Mouse (Mus musculus): ENCODE results near the gene Fam3a.
"Not testable (repeated sequence)": the region's sequence is repeated elsewhere in the genome, so short reads cannot be mapped to it uniquely, and the experiment has no call there.

Fam3a gene

DNA sequence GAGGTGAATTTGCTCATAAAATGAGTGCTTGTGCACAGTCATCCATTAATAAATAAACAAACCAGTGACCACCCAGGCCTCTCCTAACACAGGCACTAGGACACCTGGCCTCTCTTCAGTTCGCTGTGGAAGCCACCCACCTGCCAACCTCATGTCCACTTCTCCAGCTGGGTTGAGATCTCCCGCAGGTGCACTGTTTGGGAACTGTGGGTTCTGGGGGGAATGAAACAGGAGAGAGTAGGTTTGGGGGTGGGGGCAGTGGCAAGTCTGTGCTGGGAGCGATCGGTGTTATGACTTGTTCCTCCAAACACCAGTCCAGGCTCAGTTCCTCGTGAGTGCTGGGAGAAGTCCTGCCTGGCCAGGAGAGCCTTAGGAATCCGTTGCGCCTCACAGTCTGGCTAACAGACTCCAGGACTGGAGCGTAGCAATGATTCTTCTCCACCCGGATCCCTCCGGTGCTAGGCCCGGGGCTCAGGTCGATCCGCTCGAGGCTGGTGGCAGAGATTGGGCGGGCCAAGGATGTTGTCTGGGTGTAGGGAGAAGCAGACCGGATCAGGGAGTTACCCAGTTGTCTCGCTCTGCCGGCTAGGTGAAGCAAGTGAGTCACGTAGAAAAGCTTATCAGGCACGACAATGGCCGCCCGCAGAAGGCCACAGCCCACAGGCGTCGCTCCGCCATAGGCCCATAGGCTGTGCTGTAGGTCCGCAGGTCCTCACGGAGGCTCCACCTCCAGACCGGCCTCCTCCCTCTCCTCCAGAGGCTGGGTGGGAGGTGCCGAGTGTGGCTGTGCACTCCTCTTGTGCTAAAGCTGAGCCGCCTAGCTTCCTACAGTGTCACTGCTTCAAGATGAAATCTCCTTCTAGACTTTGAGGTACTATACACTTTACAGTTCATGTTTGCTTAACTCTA, at the start of gene Fam3a, which contains the start of gene Ikbkg:
Gene Fam3a (minus strand): TSS at position 738 of the 909 bp plus-strand sequence.
Gene Ikbkg (plus strand): TSS at position 756 of the 909 bp plus-strand sequence.
- in situ Hi-C loops (cut with MboI, MseI): no loop called here

DNA sequence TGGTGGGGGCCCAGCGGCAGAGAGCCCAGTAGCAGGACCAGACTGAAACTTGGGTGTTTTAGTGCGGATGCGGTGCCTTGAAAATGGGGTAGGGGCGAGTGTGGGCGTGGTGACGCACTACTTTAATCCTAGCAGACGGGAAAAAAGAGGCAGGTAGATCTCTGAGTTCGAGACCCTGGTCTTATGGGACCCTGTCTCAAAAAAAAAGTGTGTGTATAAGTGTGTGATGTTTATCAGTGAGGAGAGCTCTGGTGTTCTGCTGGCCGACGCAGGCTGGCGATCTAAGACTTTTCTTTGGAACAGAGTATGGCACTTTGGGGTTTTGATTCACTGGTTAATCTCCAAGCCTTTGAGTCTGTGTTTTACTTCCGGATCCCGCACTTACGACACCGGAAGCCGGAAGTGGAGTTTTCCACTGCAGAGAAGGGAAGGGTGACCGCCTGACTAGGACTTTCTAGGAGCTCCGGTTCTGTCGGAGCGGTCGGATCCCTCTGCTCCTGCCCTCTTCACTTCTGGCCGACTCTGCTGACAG, 36.3 kb upstream of the Fam3a start:
- in situ Hi-C loops (cut with MboI, MseI): loop anchor here in 1 of 2 experiments (10.0 kb wide), 1 partner anchor 665 kb away; the partner anchor contains the start of gene Dkc1

DNA sequence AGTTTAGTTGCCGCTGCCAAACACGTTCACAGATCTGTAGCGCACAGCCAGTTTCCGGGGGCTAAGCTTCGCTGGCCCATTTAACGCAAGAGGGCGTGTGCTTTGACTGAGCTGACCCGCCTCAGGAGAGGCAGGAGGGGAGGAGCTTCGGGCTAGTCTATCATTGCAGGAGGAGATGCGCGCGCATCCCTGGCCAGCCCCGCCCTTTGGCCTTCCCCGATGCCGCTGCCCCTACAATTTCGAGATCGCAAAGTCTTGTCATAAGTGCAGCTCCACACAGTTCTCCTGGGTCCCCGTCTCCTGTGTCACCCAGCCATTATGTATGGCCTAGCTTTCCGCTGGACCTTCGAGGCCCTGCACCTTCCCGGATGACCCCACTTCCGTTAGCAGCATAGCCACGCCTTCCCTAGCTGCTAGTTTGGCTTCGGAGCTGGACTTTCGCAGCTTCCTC, 35.8 kb upstream of the Fam3a start, which contains the start of gene G6pdx:
Gene G6pdx (minus strand): TSS at position 369 of the 451 bp plus-strand sequence.
- in situ Hi-C loops (cut with MboI, MseI): loop anchor here in 1 of 2 experiments (10.0 kb wide), 1 partner anchor 666 kb away; the partner anchor contains the start of gene Dkc1

DNA sequence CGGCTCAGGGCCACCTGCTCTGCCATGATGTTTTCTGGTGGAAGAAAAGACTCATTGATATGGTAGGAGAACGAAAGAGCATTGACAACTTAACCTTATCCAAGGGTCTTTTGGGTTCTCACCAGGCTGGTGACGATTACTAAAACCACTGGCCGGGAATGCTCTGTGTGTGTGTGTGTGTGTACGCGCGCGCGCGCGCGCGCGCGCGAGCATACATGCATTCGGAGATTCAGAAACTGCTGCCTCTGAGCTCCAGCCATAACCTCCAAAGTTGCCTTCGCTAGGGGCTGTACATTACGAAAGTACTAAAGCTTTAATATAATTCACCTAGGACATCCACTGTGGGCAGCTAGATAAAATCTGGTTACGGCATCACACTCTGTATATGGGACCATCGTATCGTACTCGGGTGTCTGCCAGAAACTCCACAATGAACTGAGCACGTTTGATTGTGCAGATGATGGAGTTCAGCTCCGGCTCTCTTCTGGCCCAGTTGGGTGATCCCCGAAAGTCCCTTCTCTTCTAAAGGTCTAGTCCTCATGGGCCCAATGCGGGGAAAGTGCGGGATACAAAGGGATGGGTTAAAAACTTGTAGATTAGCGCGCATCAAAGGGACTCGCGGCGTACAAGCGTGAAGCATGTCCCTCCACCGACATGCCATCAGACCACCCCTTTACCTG, 35.2 kb upstream of the Fam3a start:
- in situ Hi-C loops (cut with MboI, MseI): loop anchor here in 1 of 2 experiments (10.0 kb wide), 1 partner anchor 667 kb away; the partner anchor contains the start of gene Dkc1

- in situ Hi-C loops (cut with MboI, MseI): loop anchor here in 1 of 2 experiments (10.0 kb wide), 1 partner anchor 668 kb away; the partner anchor contains the start of gene Dkc1
Observed at GRCm38 (mm10) chrX:74427116-74427515, 34.0 kb upstream of the Fam3a start.

DNA sequence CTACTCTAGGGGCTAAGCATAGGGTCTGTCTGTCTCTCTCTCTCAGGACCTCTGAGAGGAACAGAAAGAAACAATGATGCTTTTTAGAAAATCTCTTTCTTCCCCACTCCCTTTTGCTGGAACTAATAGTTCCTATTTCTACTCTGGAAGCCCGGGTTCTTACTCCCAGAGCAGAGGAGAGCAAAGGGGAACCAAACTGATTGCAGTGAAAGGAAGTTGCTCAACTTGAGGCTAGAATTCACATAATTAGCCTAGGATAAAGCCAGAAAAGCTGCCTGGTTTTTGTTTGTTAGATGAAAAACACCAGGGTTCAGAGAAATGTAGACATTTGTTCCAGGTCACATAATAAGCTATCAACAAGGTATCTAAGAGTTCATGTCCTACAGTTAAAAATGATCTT, 33.2 kb upstream of the Fam3a start:
- in situ Hi-C loops (cut with MboI, MseI): loop anchor here in 1 of 2 experiments (10.0 kb wide), 1 partner anchor 669 kb away; the partner anchor contains the start of gene Dkc1

DNA sequence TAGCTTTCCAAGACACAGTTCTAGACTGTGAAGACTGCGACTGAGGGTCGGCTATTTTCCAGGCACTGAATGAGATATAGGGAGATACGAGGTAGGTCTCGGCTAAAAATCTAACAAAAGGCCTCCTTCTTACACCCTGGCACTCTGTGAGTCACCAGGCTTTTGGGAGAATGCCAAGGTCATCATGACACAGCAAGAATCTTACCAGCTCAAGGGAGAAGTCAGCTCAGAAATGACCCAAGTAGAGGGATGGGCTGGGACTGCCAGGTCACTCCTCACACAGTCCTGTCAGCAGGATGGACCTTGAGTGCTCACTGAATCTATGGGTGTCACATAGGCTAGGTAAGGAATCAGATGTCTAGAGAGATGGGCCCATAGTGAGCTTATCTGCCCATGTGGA, 32.1 kb upstream of the Fam3a start:
- in situ Hi-C loops (cut with MboI, MseI): loop anchor here in 1 of 2 experiments (10.0 kb wide), 1 partner anchor 670 kb away; the partner anchor contains the start of gene Dkc1

GRCm38 (mm10) chrX:74424443-74424842, 31.4 kb upstream of the Fam3a start:
- in situ Hi-C loops (cut with MboI, MseI): loop anchor here in 1 of 2 experiments (10.0 kb wide), 1 partner anchor 670 kb away; the partner anchor contains the start of gene Dkc1

DNA sequence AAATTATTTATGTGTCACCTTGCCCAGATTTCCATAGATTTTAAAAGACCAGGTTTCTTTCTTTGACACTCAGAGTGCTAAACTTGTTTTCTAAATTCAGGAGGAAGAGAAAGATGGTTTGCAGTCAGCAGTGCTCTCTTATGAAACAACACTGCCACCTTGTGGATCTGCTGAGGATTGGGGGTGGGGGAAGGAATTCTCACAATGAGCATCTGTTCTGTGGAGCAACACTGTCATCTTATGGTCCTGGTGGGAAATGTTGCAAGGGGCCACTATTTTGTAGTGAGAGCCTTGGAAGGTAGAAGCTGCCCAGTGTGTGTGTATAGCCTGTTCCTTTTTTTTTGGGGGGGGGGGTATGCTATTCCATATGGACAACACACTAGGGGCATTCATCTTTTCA, 20.3 kb upstream of the Fam3a start:
- in situ Hi-C loops (cut with MboI, MseI): loop anchor here (5.0 kb wide), 3 partner anchors 161 to 296 kb away; partner anchors contain the start of genes Emd (in 1 of the 2) and Flna (in 1 of the 2)

DNA sequence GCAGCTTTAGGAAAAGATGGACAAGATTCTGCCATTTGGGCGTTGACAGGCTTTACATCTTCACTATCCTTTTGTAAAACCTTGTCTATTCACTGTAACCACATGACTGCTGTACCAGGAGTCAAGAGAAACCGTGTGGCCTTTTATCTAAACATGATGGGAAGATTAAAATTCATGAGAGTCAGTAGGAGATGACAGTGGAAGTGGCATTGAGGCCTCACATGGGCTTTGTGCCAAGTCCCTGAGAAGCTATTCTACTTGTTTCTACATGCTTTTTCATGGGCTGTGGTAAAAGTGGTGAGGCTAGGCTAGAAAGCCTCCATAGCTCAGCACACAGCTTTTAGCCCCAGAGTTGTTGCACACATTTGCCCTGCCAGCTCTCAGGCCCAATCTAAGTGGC, 15.3 kb upstream of the Fam3a start:
- in situ Hi-C loops (cut with MboI, MseI): no loop called here

DNA sequence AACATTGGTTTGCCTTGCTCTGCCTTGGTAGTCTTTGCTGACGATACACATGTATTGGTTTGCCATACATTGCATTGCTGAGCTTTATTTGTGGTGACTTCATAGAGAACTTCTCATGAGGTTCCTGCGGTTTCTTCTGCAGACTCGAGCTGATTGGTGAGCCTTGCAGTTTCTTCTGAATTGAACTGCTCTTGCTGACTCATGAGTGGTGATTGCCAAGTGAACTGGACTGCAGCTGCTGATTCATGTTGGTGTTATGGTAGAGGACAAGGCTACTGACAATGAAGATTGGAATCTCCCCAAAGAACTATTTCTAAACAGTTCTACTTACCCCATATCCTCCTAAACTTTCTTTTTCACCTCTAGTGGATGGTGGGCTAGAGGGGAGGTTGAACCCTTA, 7.1 kb upstream of the Fam3a start:
- in situ Hi-C loops (cut with MboI, MseI): no loop called here

DNA sequence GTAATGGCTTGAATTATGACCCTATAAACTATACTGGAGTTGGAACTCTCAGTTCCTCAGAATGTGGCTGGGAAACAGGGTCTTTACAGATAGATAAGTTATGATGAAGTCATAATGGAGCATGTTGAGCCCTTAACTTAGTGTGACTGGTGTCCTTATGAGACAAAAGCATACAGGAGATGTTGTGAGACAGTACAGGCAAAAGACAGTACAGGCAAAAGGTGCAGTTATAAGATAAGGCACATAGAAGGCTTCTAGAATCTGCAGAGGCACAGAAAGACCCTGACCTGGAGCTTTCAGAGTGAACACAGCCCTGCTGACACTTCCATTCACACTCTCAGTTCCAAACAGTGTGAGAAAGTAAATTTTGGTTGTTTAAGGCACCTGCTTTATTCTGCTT, 4.9 kb downstream of the Fam3a start:
- in situ Hi-C loops (cut with MboI, MseI): no loop called here

- in situ Hi-C loops (cut with MboI, MseI): no loop called here
Observed at GRCm38 (mm10) chrX:74384451-74384850, 8.6 kb downstream of the Fam3a start.

- in situ Hi-C loops (cut with MboI, MseI): no loop called here
Observed at GRCm38 (mm10) chrX:74372888-74373549, 20.1 kb downstream of the Fam3a start, which contains the start of the genes Ubl4a and Slc10a3. Gene Ubl4a, minus strand, starts transcription at chrX:74373218. Gene Slc10a3, minus strand, starts transcription at chrX:74373349.

- in situ Hi-C loops (cut with MboI, MseI): no loop called here
Observed at GRCm38 (mm10) chrX:74368209-74368909, 24.7 kb downstream of the Fam3a start.

GRCm38 (mm10) chrX:74367512-74367911, 25.6 kb downstream of the Fam3a start:
- in situ Hi-C loops (cut with MboI, MseI): no loop called here

DNA sequence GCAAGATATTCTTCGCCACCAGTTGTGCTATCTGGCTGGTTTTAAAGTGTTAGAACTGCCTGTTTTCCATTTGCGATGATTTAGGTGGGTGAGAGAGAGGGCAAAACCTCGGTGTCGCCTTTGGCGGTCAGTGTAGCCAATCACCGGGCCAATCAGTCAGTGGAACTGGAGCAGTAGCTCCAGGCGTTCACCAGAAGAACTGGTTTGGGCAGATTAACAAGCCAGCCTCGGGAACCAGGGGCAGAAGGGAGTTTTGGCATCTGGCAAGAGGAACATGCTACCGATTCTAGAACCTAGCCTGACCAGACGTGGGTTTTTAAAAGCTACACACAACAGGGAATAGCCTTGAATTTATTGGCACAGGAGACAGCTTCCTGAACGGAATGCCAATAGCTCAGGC, 33.9 kb downstream of the Fam3a start:
- in situ Hi-C loops (cut with MboI, MseI): no loop called here

DNA sequence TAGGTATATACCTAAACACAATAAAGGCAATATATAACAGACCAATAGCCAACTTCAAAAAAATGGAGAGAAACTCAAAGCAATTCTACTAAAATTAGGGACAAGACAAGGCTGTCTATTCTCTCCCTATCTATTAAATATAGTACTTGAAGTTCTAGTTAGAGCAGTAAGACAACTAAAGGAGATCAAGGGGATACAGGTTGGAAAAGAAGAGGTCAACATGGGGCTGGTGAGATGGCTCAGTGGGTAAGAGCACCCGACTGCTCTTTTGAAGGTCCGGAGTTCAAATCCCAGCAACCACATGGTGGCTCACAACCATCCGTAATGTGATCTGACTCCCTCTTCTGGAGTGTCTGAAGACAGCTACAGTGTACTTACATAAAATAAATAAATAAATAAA, 36.0 kb downstream of the Fam3a start:
- in situ Hi-C loops (cut with MboI, MseI): not testable (repeated sequence)

- in situ Hi-C loops (cut with MboI, MseI): no loop called here
Observed at GRCm38 (mm10) chrX:74353467-74353770, 39.7 kb downstream of the Fam3a start, which contains the start of gene Lage3. Gene Lage3, minus strand, starts transcription at chrX:74353618.

All from T-helper 17 cell (primary cell).